Mouse (Mus musculus) forebrain, embryonic 13.5 days (tissue): ENCODE data around the gene Rnf144a. TPM values are rescaled to one million over a fixed set of nuclear protein-coding genes. Genes with fewer than 3 reads are reported as not detected.
A peak's percentile ranks its signal among the peaks of the same experiment; 100 is the strongest.

ENCODE experiments used
- ATAC-seq: fragments of 200-750 bp; cut with Nextera tagmentation; 2 replicates; pipeline ENCODE4 v1.8.0; 2017
- H3K27ac ChIP-seq: fragments of 300-500 bp; sonication (generic); 2 replicates; pipeline ENCODE4 v1.5.1; 2015; ENCODE audit warnings: inconsistent platforms, mild to moderate bottlenecking, moderate library complexity
- H3K27me3 ChIP-seq: fragments of 300-500 bp; sonication (generic); 2 replicates; pipeline ENCODE4 v1.6.1; 2015; ENCODE audit warnings: mild to moderate bottlenecking, inconsistent platforms
- H3K36me3 ChIP-seq: fragments of 300-500 bp; sonication (generic); 2 replicates; pipeline ENCODE4 v1.6.1; 2015; ENCODE audit warnings: mild to moderate bottlenecking, inconsistent platforms; ENCODE audit not compliant: poor library complexity, severe bottlenecking
- H3K4me1 ChIP-seq: fragments of 300-500 bp; sonication (generic); 2 replicates; pipeline ENCODE4 v1.6.1; 2015; ENCODE audit warnings: inconsistent platforms
- H3K4me2 ChIP-seq: fragments of 300-500 bp; sonication (generic); 2 replicates; pipeline ENCODE4 v1.6.1; 2015; ENCODE audit warnings: inconsistent platforms, mild to moderate bottlenecking, moderate library complexity
- H3K4me3 ChIP-seq: fragments of 300-500 bp; sonication (generic); 2 replicates; pipeline ENCODE4 v1.5.1; 2015; ENCODE audit warnings: mild to moderate bottlenecking, inconsistent platforms
- H3K9ac ChIP-seq: fragments of 300-500 bp; sonication (generic); 2 replicates; pipeline ENCODE4 v1.6.1; 2015; ENCODE audit warnings: mild to moderate bottlenecking, inconsistent platforms
- H3K9me3 ChIP-seq: fragments of 300-500 bp; sonication (generic); replicated peaks from 2 replicates; pipeline ENCODE4 v1.6.1; 2016; ENCODE audit warnings: inconsistent platforms
- WGBS: fragments of 180-500 bp; shearing (Covaris S2); methylation state at CpG from one replicate; pipeline ENCODE4 v1.1.7; 2015; 5-methylcytosine and 5-hydroxymethylcytosine counted together
- polyA plus RNA-seq: library from polyadenylated mRNA; unstranded; fragments of >200 nt; fragmentation: Nextera tagmentation; extraction: Ambion mirVana; gene quantifications from 2 replicates; pipeline ENCODE4 v1.2.1, GENCODE M21; 2015

Rnf144a gene
- polyA plus RNA-seq, 1 experiment from 2014 or later = 36.8 TPM

- peaks cover 21% of the 10 kb centered on the region for H3K4me1 ChIP-seq
- 92% methylated on average over 5 of the region's 5 CpGs for WGBS
Measured at GRCm38 (mm10) chr12:26364822-26365221, 50.2 kb downstream of the Rnf144a start.

GRCm38 (mm10) chr12:26360946-26361523 is 54.0 kb downstream of the Rnf144a start:
- H3K4me1 ChIP-seq = peaks cover 19% of the 10 kb centered on the region
- ATAC-seq = no peak
- no peaks in the 10 kb centered on the region for H3K27me3 ChIP-seq
- no peak overlapping the region; the same call in 1 of the 2 replicates for H3K27ac ChIP-seq
- no peaks in the 10 kb centered on the region for H3K9me3 ChIP-seq
- no peak overlapping the region for H3K4me2 ChIP-seq
- no peak overlapping the region for H3K9ac ChIP-seq
- H3K36me3 ChIP-seq = peaks cover 19% of the 10 kb centered on the region; the same call in 1 of the 2 replicates
- no peak overlapping the region for H3K4me3 ChIP-seq
- 69% methylated on average over 10 of the region's 10 CpGs for WGBS

More at GRCm38 (mm10) chr12:26364822-26365221, 50.2 kb downstream of the Rnf144a start:
- peaks cover 13% of the 10 kb centered on the region; the same call in 1 of the 2 replicates for H3K36me3 ChIP-seq
- no peaks in the 10 kb centered on the region for H3K9me3 ChIP-seq
- peak overlapping the region; percentile 10; the same call in 1 of the 2 replicates for H3K27ac ChIP-seq
- no peak overlapping the region for H3K4me2 ChIP-seq
- H3K4me3 ChIP-seq = no peak overlapping the region
- no peaks in the 10 kb centered on the region for H3K27me3 ChIP-seq
- no peak overlapping the region for H3K9ac ChIP-seq
- no peak for ATAC-seq

GRCm38 (mm10) chr12:26359817-26360216 is 55.2 kb downstream of the Rnf144a start:
- Histone ChIP-seq H3K27ac (no peak overlapping the region), H3K4me3 (no peak overlapping the region), H3K4me2 (no peak overlapping the region), H3K9ac (no peak overlapping the region), H3K27me3 (no peaks in the 10 kb centered on the region), H3K4me1 (peaks cover 19% of the 10 kb centered on the region), H3K9me3 (no peaks in the 10 kb centered on the region), H3K36me3 (peaks cover 18% of the 10 kb centered on the region; the same call in 1 of the 2 replicates)
- 0 out of 2 replicates have a peak, but pooled peaks have one; percentile 3 for ATAC-seq
- WGBS = 89% methylated on average over 5 of the region's 5 CpGs

DNA sequence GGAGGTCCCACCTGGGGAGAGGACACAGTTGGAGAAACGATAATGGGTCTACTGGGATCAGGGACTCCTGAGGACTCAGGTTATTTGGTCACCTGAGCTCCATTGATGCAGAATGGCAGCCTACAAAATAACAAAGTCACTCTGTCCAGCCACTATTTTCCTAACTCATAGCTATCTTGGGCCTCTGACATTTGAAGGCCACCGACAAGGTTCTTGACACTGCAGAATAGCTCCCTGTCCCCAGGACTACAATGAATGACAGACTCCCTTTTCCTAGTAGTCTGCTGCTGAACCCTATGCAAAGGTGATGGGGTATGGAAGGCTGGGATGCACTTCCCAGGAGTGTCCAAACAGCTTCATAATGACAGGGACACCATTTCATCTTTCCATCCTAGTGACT is 55.8 kb downstream of the Rnf144a start:
- ATAC-seq = no peak
- Histone ChIP-seq H3K27me3 (no peaks in the 10 kb centered on the region), H3K9ac (no peak overlapping the region), H3K27ac (no peak overlapping the region), H3K4me3 (no peak overlapping the region), H3K4me2 (no peak overlapping the region), H3K4me1 (peaks cover 19% of the 10 kb centered on the region), H3K36me3 (peaks cover 13% of the 10 kb centered on the region; the same call in 1 of the 2 replicates), H3K9me3 (no peaks in the 10 kb centered on the region)
- WGBS = 92% methylated on average over 2 of the region's 2 CpGs

GRCm38 (mm10) chr12:26357246-26357645 is 57.8 kb downstream of the Rnf144a start:
- WGBS = 80% methylated on average over 4 of the region's 4 CpGs
- H3K9ac ChIP-seq = no peak overlapping the region
- ATAC-seq = peak; percentile 44; the same call in 1 of the 2 replicates
- peaks cover 19% of the 10 kb centered on the region for H3K4me1 ChIP-seq
- peak overlapping the region; percentile 40 for H3K27ac ChIP-seq
- no peaks in the 10 kb centered on the region for H3K27me3 ChIP-seq
- peaks cover 11% of the 10 kb centered on the region; the same call in 1 of the 2 replicates for H3K36me3 ChIP-seq
- no peak overlapping the region for H3K4me3 ChIP-seq
- no peaks in the 10 kb centered on the region for H3K9me3 ChIP-seq
- no peak overlapping the region for H3K4me2 ChIP-seq

- Histone ChIP-seq H3K9me3 (no peaks in the 10 kb centered on the region), H3K27ac (no peak overlapping the region), H3K4me3 (no peak overlapping the region), H3K4me2 (no peak overlapping the region), H3K9ac (no peak overlapping the region), H3K36me3 (peaks cover 11% of the 10 kb centered on the region; the same call in 1 of the 2 replicates), H3K27me3 (no peaks in the 10 kb centered on the region), H3K4me1 (peaks cover 19% of the 10 kb centered on the region)
- no peak for ATAC-seq
- WGBS = 85% methylated on average over 7 of the region's 7 CpGs
Measured at GRCm38 (mm10) chr12:26356191-26356590, 58.9 kb downstream of the Rnf144a start.

DNA sequence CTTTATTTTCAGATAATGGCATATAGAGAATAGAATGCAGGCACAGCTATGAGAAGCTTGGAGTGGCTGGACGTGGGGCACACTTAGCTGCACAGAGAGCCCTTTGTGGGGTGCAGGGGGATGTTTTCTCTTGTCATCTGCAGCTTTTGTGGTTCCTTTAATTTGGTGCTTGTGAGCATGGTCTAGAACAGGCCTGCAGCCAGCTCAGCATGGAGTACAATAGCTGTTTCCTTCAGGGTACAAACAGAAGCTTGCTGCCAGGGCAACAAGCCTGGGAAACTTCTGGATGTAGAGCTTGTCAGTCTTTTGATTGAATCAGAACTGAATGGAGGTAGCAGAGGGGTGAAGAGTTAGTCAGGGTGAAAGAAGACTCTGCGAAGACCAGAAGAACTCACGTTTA is 63.7 kb downstream of the Rnf144a start:
- H3K27ac ChIP-seq = peak overlapping the region; percentile 8; the same call in 1 of the 2 replicates
- H3K27me3 ChIP-seq = no peaks in the 10 kb centered on the region
- H3K4me3 ChIP-seq = no peak overlapping the region
- H3K9ac ChIP-seq = no peak overlapping the region
- ATAC-seq = no peak
- no peaks in the 10 kb centered on the region for H3K9me3 ChIP-seq
- H3K36me3 ChIP-seq = 0 out of 2 replicates have a peak, but pooled peaks cover 9% of the 10 kb centered on the region
- WGBS = 24% methylated on average over 3 of the region's 3 CpGs
- H3K4me2 ChIP-seq = no peak overlapping the region
- H3K4me1 ChIP-seq = peaks cover 10% of the 10 kb centered on the region

DNA sequence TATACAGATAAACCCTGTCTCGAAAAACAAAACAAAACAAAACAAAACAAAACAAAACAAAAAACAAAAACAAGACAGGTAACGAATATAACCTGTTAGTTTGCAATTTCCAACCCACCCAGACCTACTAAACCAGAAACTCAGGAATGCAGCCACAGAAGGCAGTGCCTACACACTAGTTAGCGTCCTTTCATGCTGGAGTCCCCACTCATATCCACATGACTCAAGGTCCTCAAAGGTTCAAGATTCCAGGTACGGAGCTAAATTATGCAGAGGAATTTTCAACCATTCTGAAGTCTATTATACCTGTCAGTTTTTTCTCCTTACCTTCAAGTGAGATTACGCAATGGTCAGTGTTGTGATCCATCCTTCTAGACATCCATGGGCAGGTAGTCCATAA is 70.6 kb downstream of the Rnf144a start:
- Histone ChIP-seq H3K9me3 (no peaks in the 10 kb centered on the region), H3K36me3 (peaks cover under 1% of the 10 kb centered on the region; the same call in 1 of the 2 replicates), H3K27me3 (no peaks in the 10 kb centered on the region), H3K4me2 (no peak overlapping the region), H3K27ac (no peak overlapping the region), H3K4me3 (no peak overlapping the region), H3K4me1 (0 out of 2 replicates have a peak, but pooled peaks cover 9% of the 10 kb centered on the region), H3K9ac (no peak overlapping the region)
- no peak for ATAC-seq
- 90% methylated on average over 5 of the region's 5 CpGs for WGBS

GRCm38 (mm10) chr12:26343131-26343530 is 71.9 kb downstream of the Rnf144a start:
- Histone ChIP-seq H3K36me3 (peaks cover 10% of the 10 kb centered on the region), H3K4me3 (no peak overlapping the region), H3K4me2 (no peak overlapping the region), H3K4me1 (0 out of 2 replicates have a peak, but pooled peaks cover 9% of the 10 kb centered on the region), H3K27ac (no peak overlapping the region), H3K9me3 (no peaks in the 10 kb centered on the region), H3K9ac (no peak overlapping the region), H3K27me3 (no peaks in the 10 kb centered on the region)
- 50% methylated on average over 2 of the region's 2 CpGs for WGBS
- ATAC-seq = no peak

- H3K4me3 ChIP-seq = no peak overlapping the region
- no peak for ATAC-seq
- 0 out of 2 replicates have a peak, but pooled peaks cover 9% of the 10 kb centered on the region for H3K4me1 ChIP-seq
- no peaks in the 10 kb centered on the region for H3K27me3 ChIP-seq
- H3K9me3 ChIP-seq = no peaks in the 10 kb centered on the region
- no peak overlapping the region for H3K4me2 ChIP-seq
- H3K27ac ChIP-seq = no peak overlapping the region
- no peak overlapping the region for H3K9ac ChIP-seq
- H3K36me3 ChIP-seq = peaks cover 14% of the 10 kb centered on the region
- WGBS = 95% methylated on average over 3 of the region's 3 CpGs
Measured at GRCm38 (mm10) chr12:26342663-26343062, 72.4 kb downstream of the Rnf144a start.

DNA sequence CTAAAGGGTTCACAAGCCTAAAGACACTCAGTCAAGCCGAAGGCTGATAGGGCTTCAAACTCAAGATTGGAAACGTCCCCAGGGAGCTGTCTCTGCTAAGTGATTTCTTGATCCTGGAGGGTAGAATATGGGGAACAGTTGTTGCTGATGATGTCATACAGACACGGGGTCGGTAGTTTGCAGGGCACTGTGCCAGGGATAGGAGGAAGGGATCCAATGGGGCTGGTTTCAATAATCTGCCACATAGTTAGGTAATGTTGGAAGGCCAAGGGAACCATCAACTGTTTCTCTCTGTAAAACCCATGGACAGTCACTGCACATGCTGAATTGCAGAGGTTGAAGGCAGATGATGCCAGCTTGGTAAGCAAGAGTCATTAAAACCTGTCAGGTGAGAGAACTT is 73.0 kb downstream of the Rnf144a start:
- 0 out of 2 replicates have a peak, but pooled peaks cover 9% of the 10 kb centered on the region for H3K4me1 ChIP-seq
- no peak for ATAC-seq
- H3K9me3 ChIP-seq = no peaks in the 10 kb centered on the region
- H3K4me3 ChIP-seq = no peak overlapping the region
- 82% methylated on average over 4 of the region's 4 CpGs for WGBS
- no peak overlapping the region for H3K4me2 ChIP-seq
- no peaks in the 10 kb centered on the region for H3K27me3 ChIP-seq
- no peak overlapping the region for H3K27ac ChIP-seq
- H3K36me3 ChIP-seq = peaks cover 20% of the 10 kb centered on the region
- no peak overlapping the region for H3K9ac ChIP-seq

- no peak for ATAC-seq
- Histone ChIP-seq H3K4me1 (0 out of 2 replicates have a peak, but pooled peaks cover 5% of the 10 kb centered on the region), H3K9ac (no peak overlapping the region), H3K4me3 (no peak overlapping the region), H3K27ac (no peak overlapping the region), H3K4me2 (no peak overlapping the region), H3K27me3 (no peaks in the 10 kb centered on the region), H3K36me3 (peaks cover 34% of the 10 kb centered on the region), H3K9me3 (no peaks in the 10 kb centered on the region)
- WGBS = 87% methylated on average over 4 of the region's 4 CpGs
Measured at GRCm38 (mm10) chr12:26340621-26341020, 74.4 kb downstream of the Rnf144a start.
